Mouse (Mus musculus): ENCODE measurements around the gene Nfic.

- TF ChIP-seq CTCF (IDR thresholded peaks at IDR 0.05 in 2 of 3, conservative IDR thresholded peaks at IDR 0.05 in 1 of 3; ENCODE audit: control insufficient read depth in 1 of 3, insufficient read depth in 1 of 3, low read depth in 2 of 3, low read length in 3 of 3, poor library complexity in 1 of 3, severe bottlenecking in 1 of 3) = no peak
- TF ChIP-seq TCF12 (IDR thresholded peaks at IDR 0.05; ENCODE audit: low read depth, low read length) = no peak
Measured at GRCm38 (mm10) chr10:81426081-81426671, 29.3 kb downstream of the Nfic start.

Data from MEL (cell line).